Mouse (Mus musculus) cerebellum, adult 2 months (tissue): ENCODE measurements around the gene Defb45.

Experiments
- CTCF ChIP-seq: fragments of 200-500 bp; IDR thresholded peaks from 2 replicates; pipeline ENCODE4 v1.5.1; 2011; ENCODE audit warnings: low read depth, mild to moderate bottlenecking, control low read depth, low read length, moderate library complexity, borderline replicate concordance; ENCODE audit not compliant: insufficient read depth
- POLR2A ChIP-seq: fragments of 200-500 bp; IDR thresholded peaks from 2 replicates; pipeline ENCODE4 v1.6.1; 2011; ENCODE audit warnings: low read length, control low read depth, borderline replicate concordance; ENCODE audit not compliant: insufficient read depth

DNA sequence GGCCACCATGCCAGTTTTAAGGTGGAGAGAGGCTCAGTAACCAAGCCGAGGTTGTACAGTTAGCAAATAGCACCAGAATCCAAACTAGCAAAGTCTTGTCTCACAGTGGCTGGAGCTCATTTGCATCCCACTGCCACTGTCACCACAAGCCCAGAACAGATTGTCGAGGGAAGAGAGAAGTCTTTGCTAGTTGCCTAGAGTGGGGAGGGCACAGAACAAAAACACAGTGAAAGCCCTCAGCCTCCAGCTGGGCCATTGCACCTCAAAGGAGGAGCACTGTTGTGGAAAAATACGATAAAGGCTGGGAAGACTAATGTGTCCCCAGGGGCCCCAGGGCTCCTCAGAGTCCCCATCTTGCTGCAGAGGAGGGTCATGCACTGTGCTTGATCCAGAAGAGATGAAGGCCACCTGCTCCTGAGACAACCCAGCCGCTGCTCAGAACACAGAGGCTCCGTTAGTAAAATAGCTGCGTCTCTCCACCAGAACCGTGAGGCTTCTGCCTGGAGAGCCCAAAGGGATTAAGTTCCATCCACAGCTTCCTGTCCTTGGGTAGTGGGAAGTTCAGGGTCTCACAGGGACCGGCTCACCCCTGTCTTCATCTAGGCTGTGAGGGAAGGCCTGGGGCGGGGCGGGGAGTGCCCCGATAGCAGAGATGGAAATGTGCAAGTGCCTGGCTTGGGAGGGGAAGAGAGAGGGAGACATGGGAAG, 40.4 kb upstream of the Defb45 start:
- TF ChIP-seq POLR2A (no peak), CTCF (no peak)
